ENCODE assay signal across 14 mouse cellular contexts in genomic region chr1:155517060-155517459, GRCm38 (mm10). TPM values are rescaled to one million over a fixed set of nuclear protein-coding genes. Genes with fewer than 3 reads are reported as not detected.
DNase-seq lines count a peak whose midpoint lies in the region; ATAC-seq and TF ChIP-seq lines count a peak whose summit lies in the region.
"Had no signal": no experiment of that assay in that cellular context is flagged by ENCODE, and none has a peak within 500 bp of the region (broad histone marks: within the 10 kb centered on the region; RNA-seq: fewer than 3 reads in every experiment).

No protein-coding gene starts in this region.

- no peak overlapping the region for H3K4me2 ChIP-seq in hindbrain, postnatal 0 days (ENCODE audit: low read depth, low read length)
- H3K4me2 ChIP-seq in hindbrain, embryonic 11.5 days (replicated peaks; ENCODE audit: low read depth, low read length) = no peak overlapping the region
- H3K4me2 ChIP-seq in midbrain, embryonic 14.5 days (ENCODE audit: low read length) = no peak overlapping the region
- no peak overlapping the region for H3K4me2 ChIP-seq in heart, embryonic 12.5 days
- H3K4me2 ChIP-seq: embryonic facial prominence, embryonic 15.5 days; neural tube, embryonic 12.5 days; stomach, embryonic 15.5 days had no signal

- 0 out of 2 replicates have a peak overlapping the region, but pooled peaks have one; percentile 45 for H3K27ac ChIP-seq in hindbrain, postnatal 0 days
- H3K27ac ChIP-seq in hindbrain, embryonic 11.5 days (ENCODE audit: low read depth, low read length) = no peak overlapping the region
- H3K27ac ChIP-seq in midbrain, embryonic 14.5 days (replicated peaks; ENCODE audit: low read depth, low read length) = peak overlapping the region; percentile 67
- H3K27ac ChIP-seq in heart, embryonic 12.5 days (ENCODE audit: poor library complexity, severe bottlenecking) = no peak overlapping the region
- H3K27ac ChIP-seq: embryonic facial prominence, embryonic 15.5 days; gastrocnemius, adult 2 months; heart, embryonic 10.5 days; neural tube, embryonic 12.5 days; stomach, embryonic 15.5 days had no signal

- TF ChIP-seq CTCF in hindbrain, postnatal 0 days (IDR thresholded peaks at IDR 0.05; ENCODE audit: low read depth) = no peak
- no peak for TF ChIP-seq CTCF in brain, embryonic 14.5 days (IDR thresholded peaks at IDR 0.05; ENCODE audit: borderline replicate concordance, extremely low read depth, insufficient read depth, insufficient read length)

- no peak overlapping the region for H3K4me3 ChIP-seq in hindbrain, postnatal 0 days (ENCODE audit: low read length)
- H3K4me3 ChIP-seq in hindbrain, embryonic 11.5 days (ENCODE audit: low read depth, low read length) = no peak overlapping the region
- no peak overlapping the region for H3K4me3 ChIP-seq in midbrain, embryonic 14.5 days (replicated peaks; ENCODE audit: low read depth, low read length)
- no peak overlapping the region for H3K4me3 ChIP-seq in heart, embryonic 12.5 days
- H3K4me3 ChIP-seq: embryonic facial prominence, embryonic 15.5 days; heart, embryonic 10.5 days; neural tube, embryonic 12.5 days; stomach, embryonic 15.5 days had no signal

- no peaks in the 10 kb centered on the region for H3K27me3 ChIP-seq in hindbrain, postnatal 0 days (ENCODE audit: insufficient read depth, low read length)
- H3K27me3 ChIP-seq in hindbrain, embryonic 11.5 days (ENCODE audit: control insufficient read depth, insufficient read depth, low read length) = no peaks in the 10 kb centered on the region
- H3K27me3 ChIP-seq in midbrain, embryonic 14.5 days (ENCODE audit: control insufficient read depth, insufficient read depth, low read length) = no peaks in the 10 kb centered on the region
- H3K27me3 ChIP-seq in heart, embryonic 12.5 days (replicated peaks) = no peaks in the 10 kb centered on the region
- H3K27me3 ChIP-seq: embryonic facial prominence, embryonic 15.5 days; neural tube, embryonic 12.5 days; stomach, embryonic 15.5 days had no signal

- H3K9ac ChIP-seq in hindbrain, postnatal 0 days (replicated peaks; ENCODE audit: low read length) = no peak overlapping the region
- H3K9ac ChIP-seq in hindbrain, embryonic 11.5 days (ENCODE audit: low read depth, low read length) = no peak overlapping the region
- no peak overlapping the region for H3K9ac ChIP-seq in midbrain, embryonic 14.5 days (replicated peaks; ENCODE audit: low read length)
- no peak overlapping the region for H3K9ac ChIP-seq in heart, embryonic 12.5 days
- H3K9ac ChIP-seq: embryonic facial prominence, embryonic 15.5 days; neural tube, embryonic 12.5 days; stomach, embryonic 15.5 days had no signal

- no peaks in the 10 kb centered on the region for H3K4me1 ChIP-seq in hindbrain, postnatal 0 days (ENCODE audit: insufficient read depth, low read length)
- no peaks in the 10 kb centered on the region for H3K4me1 ChIP-seq in hindbrain, embryonic 11.5 days (replicated peaks; ENCODE audit: control insufficient read depth, insufficient read depth, low read length)
- H3K4me1 ChIP-seq in midbrain, embryonic 14.5 days (ENCODE audit: control insufficient read depth, insufficient read depth, low read length) = no peaks in the 10 kb centered on the region
- peaks cover 7% of the 10 kb centered on the region for H3K4me1 ChIP-seq in heart, embryonic 12.5 days (replicated peaks)
- H3K4me1 ChIP-seq: embryonic facial prominence, embryonic 15.5 days; neural tube, embryonic 12.5 days; stomach, embryonic 15.5 days had no signal

- no peaks in the 10 kb centered on the region for H3K36me3 ChIP-seq in hindbrain, postnatal 0 days (ENCODE audit: insufficient read depth, low read length)
- no peaks in the 10 kb centered on the region for H3K36me3 ChIP-seq in hindbrain, embryonic 11.5 days (ENCODE audit: control insufficient read depth, insufficient read depth, low read length)
- H3K36me3 ChIP-seq in midbrain, embryonic 14.5 days (ENCODE audit: control insufficient read depth, insufficient read depth, low read length) = no peaks in the 10 kb centered on the region
- H3K36me3 ChIP-seq in heart, embryonic 12.5 days = no peaks in the 10 kb centered on the region
- H3K36me3 ChIP-seq: embryonic facial prominence, embryonic 15.5 days; heart, embryonic 10.5 days; neural tube, embryonic 12.5 days; stomach, embryonic 15.5 days had no signal

- WGBS in hindbrain, postnatal 0 days = 24% methylated on average over 5 of the region's 5 CpGs
- 49% methylated on average over 5 of the region's 5 CpGs for WGBS in hindbrain, embryonic 11.5 days
- 16% methylated on average over 5 of the region's 5 CpGs for WGBS in midbrain, embryonic 14.5 days
- WGBS in heart, embryonic 12.5 days = 70% methylated on average over 5 of the region's 5 CpGs

- TF ChIP-seq POLR2A in brain, embryonic 14.5 days (IDR thresholded peaks at IDR 0.05; ENCODE audit: borderline replicate concordance, extremely low read depth, insufficient read depth, insufficient read length, poor library complexity, severe bottlenecking) = no peak

- peak; percentile 26 for DNase-seq in hindbrain, postnatal 0 days (ENCODE audit: low spot score)
- DNase-seq in hindbrain, embryonic 11.5 days (ENCODE audit: low spot score) = no peak
- DNase-seq in Muller cell, postnatal 12 days (ENCODE audit: inconsistent ontology term) = peak; percentile 59
- peak; percentile 77 for DNase-seq in brain, embryonic 14.5 days (ENCODE audit: low read depth)
- peak; percentile 59 for DNase-seq in midbrain, embryonic 14.5 days
- no peak for DNase-seq in embryo, embryonic 9.5 days (ENCODE audit: extremely low spot score)
- DNase-seq: right cerebral cortex, postnatal 25 days had no signal

- no peaks in the 10 kb centered on the region for H3K9me3 ChIP-seq in hindbrain, postnatal 0 days (ENCODE audit: low read length)
- H3K9me3 ChIP-seq in hindbrain, embryonic 11.5 days (ENCODE audit: control insufficient read depth, low read length) = 0 out of 2 replicates have a peak, but pooled peaks cover 3% of the 10 kb centered on the region
- H3K9me3 ChIP-seq in midbrain, embryonic 14.5 days (ENCODE audit: control insufficient read depth, low read length) = peaks cover 11% of the 10 kb centered on the region
- H3K9me3 ChIP-seq in heart, embryonic 12.5 days (replicated peaks) = peaks cover 10% of the 10 kb centered on the region
- H3K9me3 ChIP-seq: heart, embryonic 10.5 days; neural tube, embryonic 12.5 days; stomach, embryonic 15.5 days had no signal

- no peak for ATAC-seq in hindbrain, postnatal 0 days
- no peak for ATAC-seq in hindbrain, embryonic 11.5 days (ENCODE audit: low FRiP score)
- no peak for ATAC-seq in midbrain, embryonic 14.5 days (ENCODE audit: low FRiP score, low TSS enrichment)
- ATAC-seq in heart, embryonic 12.5 days (ENCODE audit: insufficient number of reproducible peaks, low FRiP score) = no peak
- ATAC-seq: lung, postnatal 0 days had no signal

RNA-seq across cellular contexts. Expression of gene Acbd6, which starts 40.9 kb away (rescaled TPM):
- total RNA-seq in hindbrain, postnatal 0 days (2014; rRNA removed) = 119 and 142 TPM in 2 replicates
- polyA plus RNA-seq in hindbrain, postnatal 0 days (2015; fragmentation: Nextera tagmentation; extraction: Ambion mirVana) = 117 and 118 TPM in 2 replicates
- 70.9 and 79.9 TPM in 2 replicates for polyA plus RNA-seq in hindbrain, embryonic 11.5 days (2014; fragmentation: Nextera tagmentation; extraction: Ambion mirVana)
- 98.6 and 121 TPM in 2 replicates for polyA plus RNA-seq in brain, embryonic 14.5 days (2012; rRNA removed)
- 91.8 and 98.1 TPM in 2 replicates for polyA plus RNA-seq in midbrain, embryonic 14.5 days (2014; fragmentation: Nextera tagmentation; extraction: Ambion mirVana)
- 69.7 and 71.7 TPM in 2 replicates for polyA plus RNA-seq in heart, embryonic 12.5 days (2016; fragmentation: Nextera tagmentation; extraction: Ambion mirVana)

Comparison
In these comparisons a context has a peak if more than half of its experiments do, and no peak if none do; other contexts are left out.
1. DNase-seq: peak in hindbrain, postnatal 0 days (single experiment), Muller cell, postnatal 12 days (single experiment), brain, embryonic 14.5 days (single experiment) and midbrain, embryonic 14.5 days (single experiment); none in hindbrain, embryonic 11.5 days (single experiment) and embryo, embryonic 9.5 days (single experiment).
2. H3K27ac ChIP-seq: peak in hindbrain, postnatal 0 days (single experiment) and midbrain, embryonic 14.5 days (single experiment); none in hindbrain, embryonic 11.5 days (single experiment) and heart, embryonic 12.5 days (single experiment).